Mouse (Mus musculus): Measurements from ENCODE around the gene Pomgnt2.

Pomgnt2 gene

GRCm38 (mm10) chr9:121964941-121965340, 32.0 kb downstream of the Pomgnt2 start:
- no peak for DNase-seq

GRCm38 (mm10) chr9:121959966-121960635, 36.8 kb downstream of the Pomgnt2 start:
- DNase-seq, result no peak

- DNase-seq, result no peak
These were observed 44.3 kb downstream of the Pomgnt2 start for GRCm38 (mm10) chr9:121952596-121952995.

DNA sequence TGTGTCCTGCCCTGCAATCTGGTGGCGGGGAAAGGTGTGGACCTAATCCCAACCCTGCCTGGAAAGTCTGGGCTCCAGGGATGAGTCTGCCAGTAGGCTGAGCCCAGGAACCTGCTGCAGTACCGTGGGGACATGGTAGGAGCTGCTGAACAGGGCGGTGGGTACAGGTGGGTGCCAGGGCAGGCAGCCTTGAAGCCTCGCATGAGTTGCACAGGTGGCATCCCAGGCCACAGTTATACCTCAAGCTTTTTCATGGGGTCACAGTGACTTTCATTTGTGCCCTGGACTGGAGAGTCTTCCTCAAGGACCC, 45.8 kb downstream of the Pomgnt2 start:
- no peak for DNase-seq

GRCm38 (mm10) chr9:121950418-121951113, 46.3 kb downstream of the Pomgnt2 start, which contains the start of gene Fam198a:
TSS of gene Fam198a (plus strand) at chr9:121950988.
- DNase-seq, result peak; percentile 67

GRCm38 (mm10) chr9:121948431-121948830, 48.5 kb downstream of the Pomgnt2 start:
- DNase-seq, result no peak

GRCm38 (mm10) chr9:121947784-121948183, 49.1 kb downstream of the Pomgnt2 start:
- DNase-seq, result peak; percentile 34

- no peak for DNase-seq
These were observed 53.3 kb downstream of the Pomgnt2 start for GRCm38 (mm10) chr9:121943628-121944027.

DNA sequence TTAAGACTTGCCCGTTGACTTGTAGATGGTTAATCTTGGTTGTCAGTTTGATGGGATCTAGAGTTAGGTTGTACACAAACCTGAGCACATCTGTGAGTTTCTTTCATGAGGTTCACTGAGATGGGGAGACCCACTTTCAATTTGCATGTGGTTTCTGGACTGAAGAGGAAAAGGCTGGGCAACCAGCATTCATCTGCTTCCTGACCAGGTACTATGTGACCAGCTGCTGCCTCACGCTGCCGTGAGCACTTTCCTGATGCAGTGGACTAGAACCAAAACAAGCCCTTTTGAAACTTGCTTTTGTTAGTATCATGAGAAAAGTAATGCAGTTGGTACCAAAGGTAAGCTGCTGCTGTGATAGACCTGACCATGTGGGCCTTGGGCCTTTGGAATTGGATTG, 53.9 kb downstream of the Pomgnt2 start:
- no peak for DNase-seq

DNA sequence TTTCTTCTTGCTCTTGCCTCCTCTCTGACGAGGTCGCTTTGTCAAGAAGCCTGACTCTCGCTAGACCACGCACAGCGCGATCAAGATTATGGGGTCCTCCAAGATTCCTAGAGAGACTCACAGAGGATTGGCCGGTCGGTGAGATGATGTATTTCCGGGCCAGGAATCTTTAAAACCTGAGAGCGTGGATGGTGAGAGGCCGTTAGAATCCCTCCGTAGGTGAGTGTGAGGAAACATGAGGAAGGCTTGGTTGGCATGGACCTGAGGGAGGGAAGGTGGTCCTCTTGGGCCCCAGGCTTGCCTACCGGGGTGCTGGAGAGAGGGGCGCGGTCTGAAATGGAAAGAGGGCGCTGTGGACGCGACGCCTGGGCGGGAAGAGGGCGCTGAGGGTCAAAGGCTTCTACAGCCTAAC, 59.0 kb downstream of the Pomgnt2 start:
- no peak for DNase-seq

- no peak for DNase-seq
These were observed 59.5 kb downstream of the Pomgnt2 start for GRCm38 (mm10) chr9:121937451-121937864.

- DNase-seq, result no peak
These were observed 60.0 kb downstream of the Pomgnt2 start for GRCm38 (mm10) chr9:121936952-121937351.

- DNase-seq, result no peak
These were observed 62.1 kb downstream of the Pomgnt2 start for GRCm38 (mm10) chr9:121934856-121935255.
